Mouse (Mus musculus): ENCODE results near the gene Lsp1. TPM values are rescaled to one million over a fixed set of nuclear protein-coding genes. Genes with fewer than 3 reads are reported as not detected.
A peak's percentile ranks its signal among the peaks of the same experiment; 100 is the strongest.

Gene Lsp1
- total RNA-seq, 2 experiments from 2014 or later = 26.7 to 39.3 TPM

GRCm38 (mm10) chr7:142507453-142507852 lies 46.8 kb downstream of the Lsp1 start:
- DNase-seq = no peak

- no peak for DNase-seq
These were observed 48.9 kb downstream of the Lsp1 start for GRCm38 (mm10) chr7:142509518-142509917.

GRCm38 (mm10) chr7:142510021-142510777 lies 49.6 kb downstream of the Lsp1 start:
- DNase-seq = no peak

GRCm38 (mm10) chr7:142514048-142514447 lies 53.4 kb downstream of the Lsp1 start:
- no peak for DNase-seq

- no peak for DNase-seq
These were observed 55.8 kb downstream of the Lsp1 start for GRCm38 (mm10) chr7:142516221-142516978.

GRCm38 (mm10) chr7:142517531-142517930 lies 56.9 kb downstream of the Lsp1 start:
- no peak for DNase-seq

GRCm38 (mm10) chr7:142520331-142520730 lies 59.7 kb downstream of the Lsp1 start:
- no peak for DNase-seq

GRCm38 (mm10) chr7:142522352-142522751 lies 61.7 kb downstream of the Lsp1 start:
- DNase-seq = peak; percentile 59

- no peak for DNase-seq
These were observed 62.8 kb downstream of the Lsp1 start for GRCm38 (mm10) chr7:142523200-142523990.

- no peak for DNase-seq
These were observed 65.0 kb downstream of the Lsp1 start for GRCm38 (mm10) chr7:142525342-142526178.

GRCm38 (mm10) chr7:142529350-142529749 lies 68.7 kb downstream of the Lsp1 start:
- DNase-seq = no peak

- no peak for DNase-seq
These were observed 71.4 kb downstream of the Lsp1 start for GRCm38 (mm10) chr7:142531973-142532521.

- DNase-seq = no peak
These were observed 72.1 kb downstream of the Lsp1 start, which contains the start of gene Mrpl23 for GRCm38 (mm10) chr7:142532671-142533058. Mrpl23 (plus strand) TSS chr7:142532686.

GRCm38 (mm10) chr7:142533059-142533855 lies 72.6 kb downstream of the Lsp1 start:
- peak; percentile 94 for DNase-seq

- DNase-seq = no peak
These were observed 74.5 kb downstream of the Lsp1 start for GRCm38 (mm10) chr7:142535116-142535515.

GRCm38 (mm10) chr7:142535832-142536231 lies 75.2 kb downstream of the Lsp1 start:
- DNase-seq = no peak

GRCm38 (mm10) chr7:142537181-142537580 lies 76.6 kb downstream of the Lsp1 start:
- no peak for DNase-seq

GRCm38 (mm10) chr7:142537879-142538278 lies 77.3 kb downstream of the Lsp1 start:
- peak; percentile 82 for DNase-seq

GRCm38 (mm10) chr7:142538291-142538690 lies 77.7 kb downstream of the Lsp1 start:
- DNase-seq = no peak

GRCm38 (mm10) chr7:142538766-142539165 lies 78.2 kb downstream of the Lsp1 start:
- no peak for DNase-seq

GRCm38 (mm10) chr7:142539828-142540227 lies 79.2 kb downstream of the Lsp1 start:
- no peak for DNase-seq
